Mouse (Mus musculus) midbrain, embryonic 13.5 days (tissue): ENCODE results near the gene Gdf1. TPM values are rescaled to one million over a fixed set of nuclear protein-coding genes. Genes with fewer than 3 reads are reported as not detected.

Source experiments
- ATAC-seq: fragments of 200-750 bp; cut with Nextera tagmentation; 2 replicates; pipeline ENCODE4 v1.8.0; 2017; ENCODE audit warnings: mild to moderate bottlenecking, moderate TSS enrichment, moderate library complexity
- H3K27ac ChIP-seq: fragments of 300-500 bp; sonication (generic); 2 replicates; pipeline ENCODE4 v1.5.1; 2015; ENCODE audit warnings: inconsistent platforms, mild to moderate bottlenecking, moderate library complexity
- H3K27me3 ChIP-seq: fragments of 300-500 bp; sonication (generic); 2 replicates; pipeline ENCODE4 v1.6.1; 2015; ENCODE audit warnings: mild to moderate bottlenecking, inconsistent platforms
- H3K36me3 ChIP-seq: fragments of 300-500 bp; sonication (generic); 2 replicates; pipeline ENCODE4 v1.6.1; 2015; ENCODE audit warnings: mild to moderate bottlenecking, inconsistent platforms
- H3K4me1 ChIP-seq: fragments of 300-500 bp; sonication (generic); replicated peaks from 2 replicates; pipeline ENCODE4 v1.6.1; 2015; ENCODE audit warnings: inconsistent platforms
- H3K4me2 ChIP-seq: fragments of 300-500 bp; sonication (generic); replicated peaks from 2 replicates; pipeline ENCODE4 v1.6.1; 2015; ENCODE audit warnings: moderate library complexity, mild to moderate bottlenecking, inconsistent platforms
- H3K4me3 ChIP-seq: fragments of 300-500 bp; sonication (generic); replicated peaks from 2 replicates; pipeline ENCODE4 v1.5.1; 2015; ENCODE audit warnings: mild to moderate bottlenecking, inconsistent platforms
- H3K9ac ChIP-seq: fragments of 300-500 bp; sonication (generic); replicated peaks from 2 replicates; pipeline ENCODE4 v1.6.1; 2015; ENCODE audit warnings: mild to moderate bottlenecking, inconsistent platforms
- H3K9me3 ChIP-seq: fragments of 300-500 bp; sonication (generic); 2 replicates; pipeline ENCODE4 v1.6.1; 2016; ENCODE audit warnings: mild to moderate bottlenecking, inconsistent platforms
- WGBS: fragments of 180-500 bp; shearing (Covaris S2); methylation state at CpG from one replicate; pipeline ENCODE4 v1.1.7; 2015; 5-methylcytosine and 5-hydroxymethylcytosine counted together
- polyA plus RNA-seq: library from polyadenylated mRNA; unstranded; fragments of >200 nt; fragmentation: Nextera tagmentation; extraction: Ambion mirVana; gene quantifications from 2 replicates; pipeline ENCODE4 v1.2.1, GENCODE M21; 2015

The Gdf1 gene
- polyA plus RNA-seq, 1 experiment from 2014 or later, result 6.0 TPM

DNA sequence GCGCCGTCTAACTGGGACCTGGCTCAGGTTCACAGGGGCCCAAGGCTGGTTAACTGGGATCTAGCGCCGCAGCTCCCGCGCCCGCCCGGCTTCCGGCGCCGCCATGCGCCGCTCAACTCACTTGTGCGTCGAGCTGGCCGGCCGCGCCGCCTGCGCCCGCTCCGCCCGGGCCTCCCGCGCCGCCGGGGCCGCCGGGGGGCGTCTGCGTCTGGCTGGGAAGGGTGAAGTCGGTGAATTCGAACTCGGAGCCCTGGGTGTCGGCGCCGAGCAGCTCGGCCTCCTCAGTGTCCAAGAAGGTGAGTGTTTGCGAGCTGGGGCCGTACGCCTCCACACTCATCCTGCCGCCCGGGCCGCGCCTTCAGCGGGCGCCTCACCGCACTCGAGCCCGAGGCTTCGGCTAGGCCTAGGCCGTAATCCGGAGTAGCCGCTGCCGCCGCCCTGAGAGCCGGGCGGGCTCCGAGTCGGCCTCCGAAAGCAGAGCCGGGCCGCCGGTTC lies 23.1 kb downstream of the Gdf1 start:
- H3K27me3 ChIP-seq, result no peaks in the 10 kb centered on the region
- peak overlapping the region; percentile 99 for H3K4me3 ChIP-seq
- WGBS, result 0% methylated on average over 58 of the region's 64 CpGs
- H3K36me3 ChIP-seq, result peaks cover 22% of the 10 kb centered on the region
- no peaks in the 10 kb centered on the region for H3K9me3 ChIP-seq
- H3K9ac ChIP-seq, result peak overlapping the region; percentile 100
- peak overlapping the region; percentile 90 for H3K4me2 ChIP-seq
- ATAC-seq, result peak; percentile 53
- peaks cover 55% of the 10 kb centered on the region for H3K4me1 ChIP-seq
- H3K27ac ChIP-seq, result peak overlapping the region; percentile 87

DNA sequence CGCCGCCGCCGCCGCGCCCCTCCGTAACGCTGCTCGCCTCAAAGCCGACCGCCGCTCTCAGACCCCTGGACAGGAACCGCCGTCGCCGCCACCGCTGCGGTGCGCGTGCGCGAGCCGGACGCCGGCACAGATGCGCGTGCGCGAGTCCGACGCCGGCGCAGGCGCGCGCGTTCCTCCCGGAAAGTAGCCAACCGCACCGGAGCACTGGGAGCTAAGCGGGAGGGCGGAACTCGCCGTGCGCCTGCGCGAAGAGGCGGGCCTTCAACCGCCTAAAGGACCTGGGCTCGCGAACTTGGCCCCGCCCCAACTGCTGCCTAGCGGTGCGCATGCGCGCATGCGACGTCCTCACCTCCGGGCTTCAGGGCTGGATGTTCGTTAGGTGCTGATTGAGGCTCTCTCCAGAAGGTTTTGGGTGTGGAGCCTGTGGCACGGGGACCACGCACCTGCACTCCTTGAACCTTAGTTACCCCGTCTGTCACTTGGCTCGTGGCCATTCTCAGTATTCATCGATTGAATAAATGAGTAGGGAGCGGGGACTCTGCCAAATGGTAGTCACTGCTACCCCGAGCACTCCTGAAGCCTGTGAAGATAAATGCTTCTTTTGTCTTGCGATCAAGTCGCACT lies 23.7 kb downstream of the Gdf1 start, which contains the start of gene Upf1:
Upf1 (minus strand) TSS at position 85 of the 624 bp plus-strand sequence.
- under 1% methylated on average over 66 of the region's 69 CpGs for WGBS
- Histone ChIP-seq H3K4me2 (peak within 1 kb of the TSS; percentile 90), H3K27me3 (no peaks in the 10 kb centered on the region), H3K36me3 (peaks cover 19% of the 10 kb centered on the region), H3K9ac (peak within 1 kb of the TSS; percentile 100), H3K4me3 (peak within 1 kb of the TSS; percentile 99), H3K9me3 (no peaks in the 10 kb centered on the region), H3K4me1 (peaks cover 49% of the 10 kb centered on the region), H3K27ac (peak within 1 kb of the TSS; percentile 87)
- peak; percentile 90 for ATAC-seq

DNA sequence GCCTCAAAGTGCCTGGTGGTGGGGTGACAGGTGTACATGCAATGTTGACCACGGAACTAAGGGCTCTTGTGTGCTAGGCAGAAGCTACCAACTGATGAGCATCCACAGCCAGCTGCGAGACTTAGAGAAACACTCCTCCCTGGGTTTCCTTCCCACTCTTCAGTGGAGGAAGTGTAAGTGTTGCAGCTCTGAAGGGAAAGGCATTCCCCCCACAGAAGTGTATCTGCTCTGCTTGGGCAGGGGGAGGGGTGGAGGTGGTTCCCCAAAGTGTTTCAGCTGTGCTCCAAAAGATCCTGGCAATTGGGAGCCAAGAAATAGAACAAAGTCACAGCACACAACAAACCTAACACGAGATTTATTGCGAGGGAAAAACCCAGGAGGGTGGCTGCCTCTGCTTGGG lies 24.4 kb downstream of the Gdf1 start:
- Histone ChIP-seq H3K27ac (peak overlapping the region; percentile 74), H3K27me3 (no peaks in the 10 kb centered on the region), H3K9me3 (no peaks in the 10 kb centered on the region), H3K9ac (peak overlapping the region; percentile 61), H3K4me1 (peaks cover 43% of the 10 kb centered on the region), H3K4me2 (peak overlapping the region; percentile 90), H3K36me3 (peaks cover 12% of the 10 kb centered on the region), H3K4me3 (peak overlapping the region; percentile 99)
- 64% methylated on average over 4 of the region's 4 CpGs for WGBS
- no peak; the same call in 1 of the 2 replicates for ATAC-seq

DNA sequence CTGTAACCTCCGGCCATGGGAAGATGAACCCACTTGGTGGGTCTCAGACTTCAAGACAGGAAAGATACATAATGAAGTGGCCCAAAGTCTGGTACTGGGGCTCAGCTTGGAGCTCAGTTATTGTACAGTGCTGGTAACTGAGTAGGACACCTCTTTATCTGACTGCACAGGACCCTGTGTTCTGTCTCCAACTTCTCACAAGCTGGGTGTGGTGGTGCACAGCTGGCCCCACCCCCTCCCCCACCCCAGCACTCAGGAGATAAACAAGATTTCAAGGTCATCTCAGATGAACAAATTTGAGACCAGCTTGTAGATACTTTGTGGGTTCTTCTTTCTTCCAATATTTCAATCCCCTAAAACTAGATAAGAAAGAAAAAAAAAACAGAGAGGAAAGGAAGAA lies 26.5 kb downstream of the Gdf1 start:
- Histone ChIP-seq H3K9me3 (no peaks in the 10 kb centered on the region), H3K27ac (no peak overlapping the region), H3K27me3 (no peaks in the 10 kb centered on the region), H3K4me1 (peaks cover 22% of the 10 kb centered on the region), H3K4me3 (no peak overlapping the region), H3K36me3 (no peaks in the 10 kb centered on the region), H3K4me2 (no peak overlapping the region), H3K9ac (no peak overlapping the region)
- ATAC-seq, result no peak
- WGBS, result 82% methylated on average over 1 of the region's 1 CpGs

DNA sequence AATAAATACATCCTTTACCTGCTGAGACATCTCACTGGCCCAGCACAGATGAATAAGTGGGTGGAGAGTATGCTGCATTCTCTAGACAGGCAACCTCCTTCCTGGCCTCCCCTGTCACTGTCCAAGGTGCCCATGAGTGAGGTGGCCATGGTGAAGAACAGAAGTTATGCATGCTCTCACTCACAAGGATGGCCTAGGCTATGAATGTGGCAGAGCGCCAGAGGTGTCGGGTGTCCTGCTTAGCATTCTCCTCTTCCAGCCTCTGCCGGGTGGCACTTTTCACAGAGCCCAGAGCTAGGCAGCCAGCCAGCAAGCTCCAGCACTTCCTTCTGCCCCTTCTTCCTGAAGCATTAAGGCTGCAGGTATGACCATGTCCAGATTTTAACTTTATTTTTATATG lies 29.8 kb downstream of the Gdf1 start:
- Histone ChIP-seq H3K4me2 (no peak overlapping the region), H3K36me3 (no peaks in the 10 kb centered on the region), H3K9ac (0 out of 2 replicates have a peak overlapping the region, but pooled peaks have one; percentile 3), H3K4me1 (no peaks in the 10 kb centered on the region), H3K27ac (no peak overlapping the region), H3K9me3 (no peaks in the 10 kb centered on the region), H3K27me3 (no peaks in the 10 kb centered on the region), H3K4me3 (no peak overlapping the region)
- ATAC-seq, result no peak
- 49% methylated on average over 3 of the region's 3 CpGs for WGBS

DNA sequence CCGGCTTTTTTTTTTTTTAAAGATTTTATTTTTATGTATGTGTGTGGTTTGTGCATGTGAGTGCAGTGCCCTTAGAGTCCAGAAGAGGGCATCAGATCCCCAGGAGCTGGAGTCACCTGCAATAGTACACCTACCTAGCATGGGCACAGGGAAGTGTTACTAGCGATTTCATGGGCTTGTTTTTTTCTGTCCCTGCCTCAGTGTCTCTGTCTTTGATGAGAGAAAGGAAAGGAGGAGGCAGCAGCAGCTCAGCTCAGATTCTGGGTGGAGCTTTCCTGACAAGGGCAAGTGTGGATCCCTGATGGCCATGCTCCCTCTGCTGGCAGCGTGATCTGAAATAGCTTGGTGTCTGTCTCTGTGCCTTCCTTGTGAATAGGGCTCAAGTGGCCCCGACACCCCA lies 31.2 kb downstream of the Gdf1 start:
- Histone ChIP-seq H3K4me2 (no peak overlapping the region), H3K27me3 (no peaks in the 10 kb centered on the region), H3K9me3 (no peaks in the 10 kb centered on the region), H3K36me3 (no peaks in the 10 kb centered on the region), H3K4me1 (no peaks in the 10 kb centered on the region), H3K4me3 (no peak overlapping the region), H3K27ac (no peak overlapping the region), H3K9ac (no peak overlapping the region)
- no peak for ATAC-seq
- WGBS, result 35% methylated on average over 4 of the region's 4 CpGs

DNA sequence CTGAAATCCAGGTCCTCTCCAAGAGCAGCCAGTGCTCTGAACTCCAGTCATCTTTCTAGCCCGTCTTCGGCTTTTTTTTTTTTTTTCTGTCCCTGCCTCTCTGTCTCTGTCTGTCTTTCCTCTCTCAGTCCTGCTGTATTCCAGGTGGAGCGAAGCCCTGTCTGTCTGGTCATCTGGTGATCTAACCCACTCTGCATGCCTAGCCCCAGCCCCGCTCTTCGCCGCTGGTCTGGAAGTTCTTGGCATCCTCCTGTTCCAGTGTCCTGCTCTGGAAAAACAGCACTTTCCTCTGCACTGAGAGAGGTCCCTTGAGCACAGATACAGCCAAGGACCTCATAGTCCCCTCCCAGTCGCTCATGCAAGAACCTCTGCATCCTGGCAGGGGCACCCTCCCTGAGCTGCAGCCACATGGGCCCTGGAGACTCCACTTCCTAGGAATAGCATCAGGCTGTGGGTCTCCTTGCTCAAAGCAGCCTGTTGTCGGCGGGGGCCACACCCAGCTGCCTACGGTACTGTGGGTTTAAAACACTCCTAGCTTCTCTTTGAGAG lies 31.9 kb downstream of the Gdf1 start:
- no peaks in the 10 kb centered on the region for H3K9me3 ChIP-seq
- H3K4me2 ChIP-seq, result no peak overlapping the region
- H3K4me1 ChIP-seq, result no peaks in the 10 kb centered on the region
- no peaks in the 10 kb centered on the region for H3K36me3 ChIP-seq
- no peak overlapping the region for H3K4me3 ChIP-seq
- WGBS, result 80% methylated on average over 10 of the region's 10 CpGs
- no peak overlapping the region for H3K27ac ChIP-seq
- no peaks in the 10 kb centered on the region for H3K27me3 ChIP-seq
- H3K9ac ChIP-seq, result no peak overlapping the region
- no peak for ATAC-seq

DNA sequence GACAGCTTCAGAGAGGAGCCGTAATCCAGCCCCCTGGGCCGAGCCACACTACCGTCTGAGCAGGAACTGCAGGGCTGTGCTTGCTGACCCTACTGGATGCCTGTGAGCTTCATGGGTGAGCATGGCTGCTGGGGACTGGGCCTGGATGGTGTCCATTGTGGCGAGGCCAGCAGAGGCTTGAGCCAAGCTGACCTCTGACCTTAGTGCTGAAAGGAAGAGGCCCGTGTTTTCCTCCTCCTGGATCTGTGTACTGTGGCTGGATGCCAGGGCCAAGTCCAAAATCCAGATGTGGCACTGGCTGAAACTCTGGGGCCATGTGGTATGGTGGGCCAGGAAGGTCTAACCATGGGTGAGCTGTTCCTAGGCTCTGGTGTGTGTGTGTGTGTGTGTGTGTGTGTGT lies 34.4 kb downstream of the Gdf1 start:
- WGBS, result 26% methylated on average over 5 of the region's 5 CpGs
- Histone ChIP-seq H3K4me3 (no peak overlapping the region), H3K27me3 (no peaks in the 10 kb centered on the region), H3K27ac (no peak overlapping the region), H3K9ac (no peak overlapping the region), H3K4me1 (no peaks in the 10 kb centered on the region), H3K9me3 (no peaks in the 10 kb centered on the region), H3K36me3 (no peaks in the 10 kb centered on the region), H3K4me2 (no peak overlapping the region)
- ATAC-seq, result 0 out of 2 replicates have a peak, but pooled peaks have one; percentile 14

DNA sequence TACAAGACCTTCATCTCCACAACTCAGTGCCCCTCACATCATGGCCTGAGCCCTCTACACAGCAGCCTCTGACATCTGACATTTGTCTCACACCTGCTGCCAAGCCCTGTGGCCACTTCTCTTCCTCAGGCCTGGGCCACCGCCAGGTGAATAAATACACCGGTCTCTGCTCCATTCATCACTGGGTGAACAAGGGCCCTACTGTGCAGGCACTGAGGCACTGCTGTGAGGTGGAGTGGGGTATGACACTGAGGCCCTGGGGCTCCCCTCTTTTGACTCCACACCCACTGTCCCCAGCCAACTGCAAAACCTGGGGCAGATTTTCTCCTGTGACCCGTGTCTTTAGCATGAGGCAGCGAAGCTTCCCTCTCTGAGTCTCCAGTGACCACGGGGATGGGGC lies 37.0 kb downstream of the Gdf1 start:
- Histone ChIP-seq H3K36me3 (no peaks in the 10 kb centered on the region), H3K27me3 (peaks cover 13% of the 10 kb centered on the region), H3K4me3 (no peak overlapping the region), H3K9ac (no peak overlapping the region), H3K27ac (no peak overlapping the region), H3K9me3 (no peaks in the 10 kb centered on the region), H3K4me2 (no peak overlapping the region), H3K4me1 (no peaks in the 10 kb centered on the region)
- WGBS, result 80% methylated on average over 5 of the region's 5 CpGs
- ATAC-seq, result no peak

DNA sequence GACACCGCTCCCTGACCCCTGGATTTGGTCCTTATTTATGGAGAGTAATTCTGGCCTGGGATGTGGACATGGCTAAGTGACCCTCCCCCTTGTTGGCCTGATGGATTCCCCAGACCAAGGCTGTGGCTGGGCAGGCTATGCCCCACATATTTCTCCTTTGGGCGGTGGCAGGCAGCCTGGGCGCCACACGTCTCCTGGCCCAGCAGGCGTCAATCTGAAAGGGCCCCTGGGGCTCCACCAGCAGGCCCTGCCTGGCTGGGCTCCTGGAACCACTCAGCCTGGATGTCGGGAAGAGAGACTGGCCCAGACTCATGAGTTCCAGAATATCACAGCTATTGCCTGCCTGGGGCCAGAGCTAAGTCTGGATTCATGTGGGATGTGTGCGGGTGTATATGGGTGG lies 40.9 kb downstream of the Gdf1 start:
- Histone ChIP-seq H3K9ac (no peak overlapping the region), H3K4me1 (peaks cover 19% of the 10 kb centered on the region), H3K4me3 (no peak overlapping the region), H3K27ac (no peak overlapping the region), H3K4me2 (no peak overlapping the region), H3K36me3 (no peaks in the 10 kb centered on the region), H3K9me3 (no peaks in the 10 kb centered on the region), H3K27me3 (peaks cover 51% of the 10 kb centered on the region)
- ATAC-seq, result no peak
- WGBS, result 76% methylated on average over 7 of the region's 7 CpGs

DNA sequence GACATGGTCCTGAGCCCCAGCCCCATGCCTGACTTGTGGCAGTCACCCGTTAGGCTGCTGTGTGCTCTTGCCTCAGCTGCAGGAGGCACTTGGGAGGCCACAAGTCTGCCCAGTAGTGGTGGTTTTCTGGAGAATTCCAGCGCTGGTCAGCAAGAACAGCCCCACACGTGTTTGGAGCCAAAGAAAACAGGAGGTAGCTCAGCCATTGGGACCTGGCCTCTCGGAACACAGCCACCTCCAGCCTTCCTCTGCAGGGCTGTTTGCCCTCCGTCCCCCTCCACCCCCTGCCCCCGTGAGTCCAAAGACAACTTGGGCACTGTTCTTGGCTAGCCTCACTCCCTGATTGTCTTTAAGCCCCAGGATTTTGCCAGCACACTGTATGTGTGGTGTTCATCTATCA lies 42.3 kb downstream of the Gdf1 start:
- H3K4me1 ChIP-seq, result peaks cover 25% of the 10 kb centered on the region
- H3K27ac ChIP-seq, result no peak overlapping the region
- no peak overlapping the region for H3K4me3 ChIP-seq
- ATAC-seq, result no peak
- H3K9ac ChIP-seq, result no peak overlapping the region
- no peaks in the 10 kb centered on the region for H3K36me3 ChIP-seq
- H3K27me3 ChIP-seq, result peaks cover 66% of the 10 kb centered on the region
- no peak overlapping the region for H3K4me2 ChIP-seq
- H3K9me3 ChIP-seq, result no peaks in the 10 kb centered on the region
- 40% methylated on average over 6 of the region's 6 CpGs for WGBS

DNA sequence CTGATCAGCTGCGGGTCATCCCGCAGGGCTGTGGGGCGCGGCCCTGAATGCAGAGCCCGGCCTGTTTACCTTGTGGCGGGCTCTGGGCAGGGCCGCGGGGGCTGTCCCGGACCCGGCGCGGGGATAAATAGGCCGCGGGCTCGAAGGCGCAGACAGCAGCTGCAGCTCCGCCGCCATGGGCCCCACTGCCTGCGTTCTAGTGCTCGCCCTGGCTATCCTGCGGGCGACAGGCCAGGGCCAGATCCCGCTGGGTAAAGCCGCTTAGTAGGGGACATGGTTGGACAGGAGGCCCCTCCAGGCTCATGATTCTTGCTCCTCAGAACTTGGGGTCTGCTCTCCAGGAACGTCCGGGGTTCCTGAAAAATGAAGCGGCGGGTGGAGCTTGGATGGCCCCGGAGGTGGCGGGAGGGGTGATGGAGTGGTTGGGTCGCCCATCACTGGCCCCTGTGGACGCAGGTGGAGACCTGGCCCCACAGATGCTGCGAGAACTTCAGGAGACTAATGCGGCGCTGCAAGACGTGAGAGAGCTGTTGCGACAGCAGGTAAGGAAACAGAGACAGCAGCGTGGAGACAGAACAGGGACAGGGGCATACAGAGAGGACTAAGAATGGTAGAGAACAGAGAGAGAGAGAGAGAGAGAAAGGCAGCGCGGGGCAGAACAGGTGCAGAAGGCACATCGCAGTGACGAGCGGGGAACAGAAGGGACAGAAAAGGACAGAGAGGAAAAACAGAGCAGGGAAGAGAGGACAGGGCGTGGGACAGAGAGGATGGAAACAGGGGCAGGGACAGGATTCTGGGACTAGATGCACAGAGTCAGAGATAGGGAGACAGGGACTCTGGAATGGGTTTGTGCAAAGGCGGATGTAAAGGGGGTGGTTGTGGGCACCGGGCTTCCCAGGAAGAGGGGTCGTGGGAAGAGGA lies 44.0 kb downstream of the Gdf1 start, which contains the start of gene Comp:
Comp (plus strand) TSS at position 162 of the 921 bp plus-strand sequence.
- no peak for ATAC-seq

More for the DNA sequence above, 44.0 kb downstream of the Gdf1 start, which contains the start of gene Comp:
- Histone ChIP-seq H3K9ac (no peak within 1 kb of the TSS), H3K36me3 (no peaks in the 10 kb centered on the region), H3K4me2 (peak within 1 kb of the TSS; percentile 50), H3K27ac (no peak within 1 kb of the TSS), H3K4me3 (peak within 1 kb of the TSS; percentile 34), H3K4me1 (peaks cover 25% of the 10 kb centered on the region), H3K27me3 (peaks cover 83% of the 10 kb centered on the region), H3K9me3 (no peaks in the 10 kb centered on the region)
- WGBS, result 2% methylated on average over 47 of the region's 47 CpGs
